Mouse (Mus musculus) liver, adult 2 months (tissue): ENCODE measurements around the gene Serpinf2. TPM values are rescaled to one million over a fixed set of nuclear protein-coding genes. Genes with fewer than 3 reads are reported as not detected.

Experiments used
- DNase-seq: peaks from one replicate; pipeline ENCODE4 v3.0.0-alpha.2; 2011; ENCODE audit warnings: low read depth, low spot score; ENCODE audit errors: extremely low read depth
- H3K27ac ChIP-seq: fragments of 200-500 bp; replicated peaks from 2 replicates; pipeline ENCODE4 v1.5.1; 2012; ENCODE audit warnings: low read depth, mild to moderate bottlenecking, control low read depth, inconsistent platforms, low read length; ENCODE audit not compliant: insufficient read depth
- H3K27me3 ChIP-seq: fragments of 200-500 bp; 2 replicates; pipeline ENCODE4 v1.6.1; 2012; ENCODE audit warnings: mild to moderate bottlenecking, moderate library complexity, low read length, inconsistent platforms; ENCODE audit not compliant: control insufficient read depth, insufficient read depth
- H3K36me3 ChIP-seq: fragments of 200-500 bp; 2 replicates; pipeline ENCODE4 v1.6.1; 2012; ENCODE audit warnings: low read length, inconsistent platforms; ENCODE audit not compliant: control insufficient read depth, insufficient read depth
- H3K4me1 ChIP-seq: fragments of 200-500 bp; 2 replicates; pipeline ENCODE4 v1.6.1; 2011; ENCODE audit warnings: low read length; ENCODE audit not compliant: control insufficient read depth, insufficient read depth
- H3K4me3 ChIP-seq: fragments of 200-500 bp; 2 replicates; pipeline ENCODE4 v1.5.1; 2011; ENCODE audit warnings: low read depth, mild to moderate bottlenecking, control low read depth, low read length, moderate library complexity; ENCODE audit not compliant: insufficient read depth
- H3K79me2 ChIP-seq: fragments of 200-500 bp; 2 replicates; pipeline ENCODE4 v1.6.1; 2012; ENCODE audit warnings: inconsistent platforms, mild to moderate bottlenecking, low read length, moderate library complexity; ENCODE audit not compliant: control insufficient read depth, insufficient read depth
- H3K9ac ChIP-seq: fragments of 200-500 bp; 2 replicates; pipeline ENCODE4 v1.6.1; 2012; ENCODE audit warnings: low read depth, mild to moderate bottlenecking, control low read depth, inconsistent platforms, low read length
- CTCF ChIP-seq: fragments of 200-500 bp; IDR thresholded peaks from 2 replicates; pipeline ENCODE4 v1.5.1; 2011; ENCODE audit warnings: low read depth, low read length, control low read depth
- POLR2A ChIP-seq: fragments of 200-500 bp; IDR thresholded peaks from 2 replicates; pipeline ENCODE4 v1.6.1; 2011; ENCODE audit warnings: low read length, control low read depth; ENCODE audit not compliant: insufficient read depth; ENCODE audit errors: extremely low read depth
- WGBS: fragments of 180-500 bp; shearing (Covaris S2); methylation state at CpG from one replicate; pipeline ENCODE4 v1.1.7; 2018; 5-methylcytosine and 5-hydroxymethylcytosine counted together
- polyA plus RNA-seq: library from polyadenylated mRNA; depleted of rRNA; stranded (reverse); fragments of >200 nt; gene quantifications from 2 replicates; pipeline ENCODE4 v1.2.3, GENCODE M21; 2012
- total RNA-seq: library from RNA; depleted of rRNA; stranded (reverse); fragments of >200 nt; gene quantifications from 2 replicates; pipeline ENCODE4 v1.2.3, GENCODE M21; 2014

Gene Serpinf2
- total and polyA plus RNA-seq, 2 experiments = 687 to 1,654 TPM

- no peaks in the 10 kb centered on the region; the same call in 1 of the 2 replicates for H3K79me2 ChIP-seq
- peaks cover 16% of the 10 kb centered on the region; the same call in 1 of the 2 replicates for H3K36me3 ChIP-seq
- H3K9ac ChIP-seq = peak overlapping the region; percentile 65
- H3K4me3 ChIP-seq = no peak overlapping the region
- TF ChIP-seq POLR2A (0 out of 2 replicates have a peak, but pooled peaks have one; percentile 28), CTCF (peak; percentile 27)
- peaks cover 38% of the 10 kb centered on the region for H3K4me1 ChIP-seq
- peak overlapping the region; percentile 94 for H3K27ac ChIP-seq
- DNase-seq = peak; percentile 95
- 16% methylated on average over 8 of the region's 8 CpGs for WGBS
- H3K27me3 ChIP-seq = no peaks in the 10 kb centered on the region
Measured at GRCm38 (mm10) chr11:75443711-75444110, 4.3 kb upstream of the Serpinf2 start.

- peak; percentile 71 for DNase-seq
Measured at GRCm38 (mm10) chr11:75441601-75442000, 2.2 kb upstream of the Serpinf2 start.

GRCm38 (mm10) chr11:75441034-75441433 is 1.6 kb upstream of the Serpinf2 start:
- Histone ChIP-seq H3K36me3 (peaks cover 14% of the 10 kb centered on the region), H3K9ac (no peak overlapping the region), H3K79me2 (peaks cover 6% of the 10 kb centered on the region; the same call in 1 of the 2 replicates), H3K27me3 (no peaks in the 10 kb centered on the region), H3K4me3 (no peak overlapping the region), H3K4me1 (peaks cover 50% of the 10 kb centered on the region), H3K27ac (peak overlapping the region; percentile 94)
- DNase-seq = no peak
- WGBS = 74% methylated on average over 7 of the region's 7 CpGs
- TF ChIP-seq POLR2A (no peak), CTCF (no peak)

More at GRCm38 (mm10) chr11:75441601-75442000, 2.2 kb upstream of the Serpinf2 start:
- peaks cover 48% of the 10 kb centered on the region for H3K4me1 ChIP-seq
- no peak overlapping the region for H3K4me3 ChIP-seq
- peaks cover 11% of the 10 kb centered on the region for H3K36me3 ChIP-seq
- H3K27ac ChIP-seq = peak overlapping the region; percentile 94
- TF ChIP-seq CTCF = peak; percentile 36
- no peak for TF ChIP-seq POLR2A
- peaks cover 6% of the 10 kb centered on the region; the same call in 1 of the 2 replicates for H3K79me2 ChIP-seq
- H3K9ac ChIP-seq = peak overlapping the region; percentile 34
- H3K27me3 ChIP-seq = no peaks in the 10 kb centered on the region
- 24% methylated on average over 16 of the region's 16 CpGs for WGBS

GRCm38 (mm10) chr11:75439951-75440350 is 560 bp upstream of the Serpinf2 start:
- TF ChIP-seq POLR2A = no peak
- TF ChIP-seq CTCF = no peak
- Histone ChIP-seq H3K27ac (peak overlapping the region; percentile 84), H3K4me1 (peaks cover 53% of the 10 kb centered on the region), H3K36me3 (peaks cover 22% of the 10 kb centered on the region), H3K4me3 (no peak overlapping the region), H3K79me2 (peaks cover 6% of the 10 kb centered on the region; the same call in 1 of the 2 replicates), H3K27me3 (no peaks in the 10 kb centered on the region), H3K9ac (0 out of 2 replicates have a peak overlapping the region, but pooled peaks have one; percentile 5)
- WGBS = 49% methylated on average over 3 of the region's 3 CpGs
- no peak for DNase-seq

- no peaks in the 10 kb centered on the region for H3K27me3 ChIP-seq
- peak; percentile 95 for DNase-seq
- H3K9ac ChIP-seq = peak overlapping the region; percentile 87
- peaks cover 6% of the 10 kb centered on the region; the same call in 1 of the 2 replicates for H3K79me2 ChIP-seq
- H3K36me3 ChIP-seq = peaks cover 32% of the 10 kb centered on the region
- H3K4me1 ChIP-seq = peaks cover 44% of the 10 kb centered on the region
- peak overlapping the region; percentile 67 for H3K4me3 ChIP-seq
- peak; percentile 64 for TF ChIP-seq POLR2A
- no peak for TF ChIP-seq CTCF
- H3K27ac ChIP-seq = peak overlapping the region; percentile 99
- 26% methylated on average over 3 of the region's 3 CpGs for WGBS
Measured at GRCm38 (mm10) chr11:75438804-75439203, 587 bp downstream of the Serpinf2 start.

GRCm38 (mm10) chr11:75438194-75438593 is 1.2 kb downstream of the Serpinf2 start:
- H3K27ac ChIP-seq = peak overlapping the region; percentile 99
- H3K9ac ChIP-seq = peak overlapping the region; percentile 87
- TF ChIP-seq POLR2A (no peak), CTCF (no peak)
- no peaks in the 10 kb centered on the region for H3K27me3 ChIP-seq
- peaks cover 39% of the 10 kb centered on the region for H3K4me1 ChIP-seq
- H3K79me2 ChIP-seq = peaks cover 6% of the 10 kb centered on the region; the same call in 1 of the 2 replicates
- H3K36me3 ChIP-seq = peaks cover 35% of the 10 kb centered on the region
- peak overlapping the region; percentile 67 for H3K4me3 ChIP-seq
- DNase-seq = no peak
- WGBS = 22% methylated on average over 13 of the region's 13 CpGs
